8 mouse cellular contexts compared by ENCODE assay signal in the genomic region with DNA sequence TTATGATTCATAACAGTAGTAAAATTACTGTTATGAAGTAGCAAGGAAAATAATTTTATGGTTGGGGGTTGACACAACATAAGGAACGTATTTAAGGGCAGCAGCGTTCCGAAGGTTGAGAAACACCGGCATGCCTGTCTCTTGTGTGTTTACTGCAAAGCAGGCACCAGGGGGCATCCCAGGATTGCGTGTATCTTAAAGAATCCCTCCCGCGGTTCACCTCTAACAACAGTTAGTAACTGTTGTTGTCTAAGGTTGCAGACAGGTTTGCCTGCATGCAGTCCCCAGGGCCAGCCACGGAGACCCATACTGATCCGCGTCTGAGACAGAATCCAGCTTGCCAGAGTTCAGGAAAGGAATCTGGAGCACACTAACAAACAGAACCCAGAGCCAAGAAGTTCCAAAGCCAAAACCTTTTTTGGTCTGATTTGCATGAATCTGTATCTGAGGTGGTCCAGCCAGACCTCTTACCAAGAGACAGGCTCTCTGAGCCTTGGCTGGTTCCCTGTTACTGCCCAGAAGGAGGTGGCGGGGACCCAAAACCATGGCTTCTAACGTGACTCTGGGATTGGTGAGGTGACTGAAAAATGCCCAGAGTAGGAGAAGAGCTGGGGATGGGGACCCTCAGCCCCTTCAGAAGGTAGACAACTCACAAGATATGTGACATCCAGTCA. TPM values are rescaled to one million over a fixed set of nuclear protein-coding genes. Genes with fewer than 3 reads are reported as not detected.
DNase-seq lines count a peak whose midpoint lies in the region; ATAC-seq and TF ChIP-seq lines count a peak whose summit lies in the region.
"Had no signal": no experiment of that assay in that cellular context is flagged by ENCODE, and none has a peak within 500 bp of the region (broad histone marks: within the 10 kb centered on the region; RNA-seq: fewer than 3 reads in every experiment).

No protein-coding gene starts in this region.

- no peak overlapping the region for H3K27ac ChIP-seq in kidney, postnatal 0 days
- no peak overlapping the region for H3K27ac ChIP-seq in small intestine, adult 2 months (ENCODE audit: insufficient read depth, low read depth, low read length)
- H3K27ac ChIP-seq: liver, embryonic 13.5 days had no signal

- 0 out of 2 replicates have a peak overlapping the region, but pooled peaks have one; percentile 1 for H3K9ac ChIP-seq in kidney, postnatal 0 days (ENCODE audit: low read depth, low read length)
- H3K9ac ChIP-seq: liver, embryonic 13.5 days had no signal

- peak; percentile 20; the same call in 1 of the 2 replicates for TF ChIP-seq CTCF in E14TG2a.4 (conservative IDR thresholded peaks at IDR 0.05; ENCODE audit: low read length)
- TF ChIP-seq CTCF in kidney, postnatal 0 days (IDR thresholded peaks at IDR 0.05; ENCODE audit: low read depth) = peak; percentile 89
- peak; percentile 65; the same call in 1 of the 2 replicates for TF ChIP-seq CTCF in small intestine, adult 2 months (IDR thresholded peaks at IDR 0.05; ENCODE audit: extremely low read depth, insufficient read length, insufficient replicate concordance, low read depth, low read length)

- TF ChIP-seq POLR2A in small intestine, adult 2 months (IDR thresholded peaks at IDR 0.05; ENCODE audit: low read depth, low read length) = no peak

- intact Hi-C loops in gastrocnemius, postnatal 14 days (cut with DNase I; ENCODE audit: low total_unique reads) = loop anchor here (2.0 to 5.0 kb wide), 2 partner anchors 57 to 139 kb away; no protein-coding TSS in a partner anchor

- ATAC-seq in kidney, postnatal 0 days (replicated peaks; ENCODE audit: low FRiP score, low read depth) = peak; percentile 47; the same call in 1 of the 2 replicates

- peak; percentile 79 to 84 for DNase-seq in B cell, adult 2 months
- DNase-seq in c-Kit-positive CD71-positive TER-119-positive erythroid progenitor cells, embryonic 14.5 days (ENCODE audit: low spot score) = peak; percentile 47
- DNase-seq in gastrocnemius, postnatal 14 days = peak; percentile 60
- DNase-seq in kidney, postnatal 0 days (ENCODE audit: low spot score) = peak; percentile 93
- DNase-seq in lung, postnatal 25 days (ENCODE audit: low spot score) = peak; percentile 69
- DNase-seq: liver, embryonic 13.5 days had no signal

- peak overlapping the region; percentile 13; the same call in 1 of the 2 replicates for H3K4me2 ChIP-seq in kidney, postnatal 0 days (ENCODE audit: low read length)
- H3K4me2 ChIP-seq: liver, embryonic 13.5 days had no signal

- peaks cover 10% of the 10 kb centered on the region for H3K4me1 ChIP-seq in E14TG2a.4 (replicated peaks; ENCODE audit: low read depth, low read length)
- H3K4me1 ChIP-seq in kidney, postnatal 0 days (replicated peaks; ENCODE audit: insufficient read depth, low read length) = peaks cover 16% of the 10 kb centered on the region
- no peaks in the 10 kb centered on the region for H3K4me1 ChIP-seq in small intestine, adult 2 months (ENCODE audit: control insufficient read depth, insufficient read depth, insufficient read length, low read length)
- H3K4me1 ChIP-seq: liver, embryonic 13.5 days had no signal

- H3K36me3 ChIP-seq in E14TG2a.4 (ENCODE audit: insufficient read depth, low read length) = no peaks in the 10 kb centered on the region
- H3K36me3 ChIP-seq in kidney, postnatal 0 days (ENCODE audit: insufficient read depth, low read length) = no peaks in the 10 kb centered on the region
- no peaks in the 10 kb centered on the region for H3K36me3 ChIP-seq in small intestine, adult 2 months (ENCODE audit: control insufficient read depth, insufficient read depth, low read length)
- H3K36me3 ChIP-seq: liver, embryonic 13.5 days had no signal

- peaks cover 9% of the 10 kb centered on the region for H3K9me3 ChIP-seq in E14TG2a.4 (ENCODE audit: low read length)
- no peaks in the 10 kb centered on the region for H3K9me3 ChIP-seq in kidney, postnatal 0 days (replicated peaks; ENCODE audit: low read length)
- H3K9me3 ChIP-seq: liver, embryonic 13.5 days had no signal

- no peak overlapping the region for H3K4me3 ChIP-seq in E14TG2a.4 (replicated peaks; ENCODE audit: low read length)
- no peak overlapping the region for H3K4me3 ChIP-seq in kidney, postnatal 0 days (replicated peaks; ENCODE audit: low read depth, low read length)
- H3K4me3 ChIP-seq in small intestine, adult 2 months (ENCODE audit: low read depth, low read length) = no peak overlapping the region
- H3K4me3 ChIP-seq: liver, embryonic 13.5 days had no signal

- WGBS in kidney, postnatal 0 days = 20% methylated on average over 12 of the region's 12 CpGs
- WGBS in small intestine, adult 2 months = 17% methylated on average over 12 of the region's 12 CpGs

- peaks cover 6% of the 10 kb centered on the region for H3K27me3 ChIP-seq in E14TG2a.4 (ENCODE audit: insufficient read depth, low read length)
- H3K27me3 ChIP-seq in kidney, postnatal 0 days (ENCODE audit: insufficient read depth, low read length) = no peaks in the 10 kb centered on the region
- no peaks in the 10 kb centered on the region for H3K27me3 ChIP-seq in small intestine, adult 2 months (ENCODE audit: control insufficient read depth, insufficient read depth, low read length)

RNA-seq across cellular contexts. Expression of gene Rpap3, which starts 12.4 kb away (rescaled TPM):
- 10 to 100 TPM in 1 of 2 experiments, 1 to 10 TPM in 1; 9.4 to 10.4 TPM for total RNA-seq in gastrocnemius, postnatal 14 days (2021)
- polyA plus RNA-seq in kidney, postnatal 0 days (2015; fragmentation: Nextera tagmentation; extraction: Ambion mirVana) = 36.3 and 37.2 TPM in 2 replicates
- polyA plus RNA-seq in small intestine, adult 2 months (2012; rRNA removed) = 0.55 and 0.63 TPM in 2 replicates

RNA-seq across cellular contexts. Expression of gene Endou, which starts 13.1 kb away (rescaled TPM):
- under 1 TPM; 0.49 to 0.60 TPM for total RNA-seq in gastrocnemius, postnatal 14 days (2021)
- polyA plus RNA-seq in kidney, postnatal 0 days (2015; fragmentation: Nextera tagmentation; extraction: Ambion mirVana) = 1.5 and 2.2 TPM in 2 replicates
- 0.24 and 0.51 TPM in 2 replicates for polyA plus RNA-seq in small intestine, adult 2 months (2012; rRNA removed)
- polyA plus RNA-seq: liver, embryonic 13.5 days had no signal

RNA-seq across cellular contexts. Expression of gene Rapgef3, which starts 49.8 kb away (rescaled TPM):
- total RNA-seq in gastrocnemius, postnatal 14 days (2021) = 1 to 10 TPM; 6.2 to 9.7 TPM
- polyA plus RNA-seq in kidney, postnatal 0 days (2015; fragmentation: Nextera tagmentation; extraction: Ambion mirVana) = 27.5 and 29.2 TPM in 2 replicates
- polyA plus RNA-seq in small intestine, adult 2 months (2012; rRNA removed) = 11.3 and 17.1 TPM in 2 replicates

Comparison
In these comparisons a context has a peak if more than half of its experiments do, and no peak if none do; other contexts are left out.
1. CTCF ChIP-seq: peak in every context shown above with its lines; median percentile 89 in kidney, postnatal 0 days; 65 in small intestine, adult 2 months; 20 in E14TG2a.4.
2. RNA of gene Rpap3, which starts 12.4 kb away (polyA plus RNA-seq): 36.3 to 37.2 TPM in kidney, postnatal 0 days; 0.55 to 0.63 TPM in small intestine, adult 2 months; every median in the first group is over 10 times any median in the second.
3. Peak in every context shown above with its lines, with median percentiles within 50 percentile points of each other: DNase-seq.